Mouse (Mus musculus) lung, postnatal 36 days (tissue): Measurements from ENCODE around the gene Plpp2.

ENCODE experiments used
- DNase-seq: peaks from one replicate; pipeline ENCODE4 v3.0.0; 2022; ENCODE audit warnings: mixed read lengths

The Plpp2 gene

GRCm38 (mm10) chr10:79527453-79527845 lies 6.1 kb downstream of the Plpp2 start:
- no peak for DNase-seq

GRCm38 (mm10) chr10:79526661-79527452 lies 6.7 kb downstream of the Plpp2 start:
- DNase-seq, result no peak

- DNase-seq, result no peak
These were observed 7.9 kb downstream of the Plpp2 start for GRCm38 (mm10) chr10:79525456-79526325.

GRCm38 (mm10) chr10:79524433-79524832 lies 9.2 kb downstream of the Plpp2 start:
- no peak for DNase-seq

GRCm38 (mm10) chr10:79506709-79507108 lies 26.9 kb downstream of the Plpp2 start:
- peak; percentile 7 for DNase-seq

- peak; percentile 10 for DNase-seq
These were observed 30.6 kb downstream of the Plpp2 start for GRCm38 (mm10) chr10:79502830-79503644.

GRCm38 (mm10) chr10:79496701-79497288 lies 36.8 kb downstream of the Plpp2 start:
- no peak for DNase-seq

GRCm38 (mm10) chr10:79495886-79496285 lies 37.7 kb downstream of the Plpp2 start:
- no peak for DNase-seq
